Comparison of ENCODE assay signal across 27 mouse cellular contexts in genomic region chr13:25678221-25678735, GRCm38 (mm10).
DNase-seq lines count a peak whose midpoint lies in the region; TF ChIP-seq lines count a peak whose summit lies in the region.
"Had no signal": no experiment of that assay in that cellular context is flagged by ENCODE, and none has a peak within 500 bp of the region (broad histone marks: within the 10 kb centered on the region; RNA-seq: fewer than 3 reads in every experiment).

No protein-coding gene starts in this region.

- no peak for TF ChIP-seq CTCF in left cerebral cortex, adult 2 months (IDR thresholded peaks at IDR 0.05)

- peak overlapping the region; percentile 71 for H3K27ac ChIP-seq in left cerebral cortex, adult 2 months
- H3K27ac ChIP-seq: hindbrain, embryonic 12.5 days; hindbrain, postnatal 0 days; kidney, postnatal 0 days; liver, embryonic 14.5 days; midbrain, embryonic 10.5 days; midbrain, embryonic 15.5 days; neural tube, embryonic 15.5 days had no signal

- intact Hi-C loops in left cerebral cortex, adult 2 months (cut with DNase I) = loop anchor here (1.0 to 10.0 kb wide), 3 partner anchors 224 to 551 kb away; no protein-coding TSS in a partner anchor
- intact Hi-C loops in left cerebral cortex, postnatal 10 days (cut with DNase I) = no loop called here

- H3K4me3 ChIP-seq in left cerebral cortex, adult 2 months = no peak overlapping the region
- H3K4me3 ChIP-seq: hindbrain, embryonic 12.5 days; midbrain, embryonic 10.5 days; midbrain, embryonic 15.5 days; neural tube, embryonic 15.5 days had no signal

- DNase-seq in frontal cortex, adult 2 months (ENCODE audit: extremely low spot score in 1 of 2, low spot score in 1 of 2) = peak; percentile 63 to 68
- no peak for DNase-seq in frontal cortex, postnatal 14 days (ENCODE audit: low spot score in 2 of 2)
- no peak for DNase-seq in left cerebral cortex, adult 2 months (ENCODE audit: extremely low spot score in 1 of 2, low spot score in 2 of 2)
- no peak for DNase-seq in left cerebral cortex, postnatal 10 days (ENCODE audit: extremely low spot score in 1 of 2, low spot score in 2 of 2)
- peak; percentile 4 to 19 for DNase-seq in left cerebral cortex, adult 8-10 months (ENCODE audit: low spot score in 2 of 2)
- peak; percentile 88 for DNase-seq in telencephalon, adult 2 months (ENCODE audit: low read depth, low spot score)
- DNase-seq in urinary bladder, adult 2 months (ENCODE audit: low spot score) = no peak
- DNase-seq: adrenal gland, postnatal 14 days; cerebellum, adult 11-12 months; cerebellum, postnatal 14 days; gastrocnemius, postnatal 36 days; heart, adult 18-20 months; heart, postnatal 36 days; kidney, adult 8-10 months; kidney, postnatal 4 days; liver; lung, adult 2 months; lung, postnatal 10 days; retina, postnatal 1 day; thymus, postnatal 4 days had no signal

Comparison
In these comparisons a context has a peak if more than half of its experiments do, and no peak if none do; other contexts are left out.
1. DNase-seq: peak in frontal cortex, adult 2 months (2 of 2), left cerebral cortex, adult 8-10 months (2 of 2) and telencephalon, adult 2 months (single experiment); none in frontal cortex, postnatal 14 days (0 of 2), left cerebral cortex, adult 2 months (0 of 2), left cerebral cortex, postnatal 10 days (0 of 2) and urinary bladder, adult 2 months (single experiment).